Mouse (Mus musculus): ENCODE measurements at regions not wholly inside any gene's neighbourhood (a gene's known extent, or its start where the extent isn't known, plus 50 kb on each side); places are given as distances from the start of the nearest gene placed in this dataset.

- Histone ChIP-seq H3ac (ENCODE audit: control insufficient read depth, insufficient read length, low read depth) (no peak overlapping the region), H3K79me2 (ENCODE audit: control insufficient read depth, insufficient read depth) (no peaks in the 10 kb centered on the region), H3K79me3 (ENCODE audit: low read depth) (no peaks in the 10 kb centered on the region), H3K4me3 (ENCODE audit: insufficient read depth, poor library complexity, severe bottlenecking) (no peak overlapping the region), H3K36me3 (ENCODE audit: control insufficient read depth, insufficient read depth) (no peaks in the 10 kb centered on the region), H3K27me3 (ENCODE audit: control insufficient read depth, insufficient read depth, insufficient read length) (no peaks in the 10 kb centered on the region)
- no peak for TF ChIP-seq USF1 (IDR thresholded peaks at IDR 0.05; ENCODE audit: low read depth)
- no peak for TF ChIP-seq MAX (IDR thresholded peaks at IDR 0.05)
- TF ChIP-seq FOSL1 (IDR thresholded peaks at IDR 0.05; ENCODE audit: insufficient read depth, low read length, poor library complexity, severe bottlenecking) = no peak
- TF ChIP-seq CTCF (IDR thresholded peaks at IDR 0.05; ENCODE audit: control insufficient read depth, insufficient read depth, insufficient read length) = no peak
- no peak for TF ChIP-seq CEBPB (IDR thresholded peaks at IDR 0.05; ENCODE audit: low read depth)
- no peak for TF ChIP-seq MYOD1 (IDR thresholded peaks at IDR 0.05; ENCODE audit: control insufficient read depth, insufficient read length, low read depth)
- no peak for TF ChIP-seq MYOG (IDR thresholded peaks at IDR 0.05; ENCODE audit: control insufficient read depth, extremely low read depth, insufficient read length)
Measured at GRCm38 (mm10) chr13:53586771-53587170, 113.9 kb upstream of the Msx2 start.

- no peaks in the 10 kb centered on the region for H3K79me2 ChIP-seq (ENCODE audit: control insufficient read depth, insufficient read depth)
- no peak overlapping the region for H3K4me3 ChIP-seq (ENCODE audit: insufficient read depth, poor library complexity, severe bottlenecking)
- peak overlapping the region; percentile 23 for H3ac ChIP-seq (ENCODE audit: control insufficient read depth, insufficient read length, low read depth)
- TF ChIP-seq MAX (IDR thresholded peaks at IDR 0.05) (no peak), CTCF (IDR thresholded peaks at IDR 0.05; ENCODE audit: control insufficient read depth, insufficient read depth, insufficient read length) (no peak), MYOG (IDR thresholded peaks at IDR 0.05; ENCODE audit: control insufficient read depth, extremely low read depth, insufficient read length) (no peak), FOSL1 (IDR thresholded peaks at IDR 0.05; ENCODE audit: insufficient read depth, low read length, poor library complexity, severe bottlenecking) (no peak), MYOD1 (IDR thresholded peaks at IDR 0.05; ENCODE audit: control insufficient read depth, insufficient read length, low read depth) (no peak), USF1 (IDR thresholded peaks at IDR 0.05; ENCODE audit: low read depth) (no peak), CEBPB (IDR thresholded peaks at IDR 0.05; ENCODE audit: low read depth) (no peak)
- no peaks in the 10 kb centered on the region for H3K27me3 ChIP-seq (ENCODE audit: control insufficient read depth, insufficient read depth, insufficient read length)
- no peaks in the 10 kb centered on the region for H3K36me3 ChIP-seq (ENCODE audit: control insufficient read depth, insufficient read depth)
- no peaks in the 10 kb centered on the region for H3K79me3 ChIP-seq (ENCODE audit: low read depth)
Measured at GRCm38 (mm10) chr13:53584504-53585130, 111.7 kb upstream of the Msx2 start.

- TF ChIP-seq CTCF (IDR thresholded peaks at IDR 0.05; ENCODE audit: control insufficient read depth, insufficient read depth, insufficient read length) = no peak
- no peaks in the 10 kb centered on the region for H3K79me3 ChIP-seq (ENCODE audit: low read depth)
- no peak overlapping the region for H3K4me3 ChIP-seq (ENCODE audit: insufficient read depth, poor library complexity, severe bottlenecking)
- H3K27me3 ChIP-seq (ENCODE audit: control insufficient read depth, insufficient read depth, insufficient read length) = peaks cover 18% of the 10 kb centered on the region
- H3ac ChIP-seq (ENCODE audit: control insufficient read depth, insufficient read length, low read depth) = no peak overlapping the region
- H3K79me2 ChIP-seq (ENCODE audit: control insufficient read depth, insufficient read depth) = no peaks in the 10 kb centered on the region
- no peaks in the 10 kb centered on the region for H3K36me3 ChIP-seq (ENCODE audit: control insufficient read depth, insufficient read depth)
Measured at GRCm38 (mm10) chr13:53553876-53554577, 81.2 kb upstream of the Msx2 start.

GRCm38 (mm10) chr13:53553192-53553875 lies 80.5 kb upstream of the Msx2 start:
- H3K79me3 ChIP-seq (ENCODE audit: low read depth) = no peaks in the 10 kb centered on the region
- H3K4me3 ChIP-seq (ENCODE audit: insufficient read depth, poor library complexity, severe bottlenecking) = no peak overlapping the region
- TF ChIP-seq MYOG (IDR thresholded peaks at IDR 0.05; ENCODE audit: control insufficient read depth, extremely low read depth, insufficient read length) = no peak
- TF ChIP-seq CEBPB (IDR thresholded peaks at IDR 0.05; ENCODE audit: low read depth) = no peak
- TF ChIP-seq CTCF (IDR thresholded peaks at IDR 0.05; ENCODE audit: control insufficient read depth, insufficient read depth, insufficient read length) = no peak
- no peak for TF ChIP-seq USF1 (IDR thresholded peaks at IDR 0.05; ENCODE audit: low read depth)
- no peak for TF ChIP-seq MYOD1 (IDR thresholded peaks at IDR 0.05; ENCODE audit: control insufficient read depth, insufficient read length, low read depth)
- TF ChIP-seq FOSL1 (IDR thresholded peaks at IDR 0.05; ENCODE audit: insufficient read depth, low read length, poor library complexity, severe bottlenecking) = no peak
- TF ChIP-seq MAX (IDR thresholded peaks at IDR 0.05) = no peak
- no peaks in the 10 kb centered on the region for H3K36me3 ChIP-seq (ENCODE audit: control insufficient read depth, insufficient read depth)
- peaks cover 18% of the 10 kb centered on the region for H3K27me3 ChIP-seq (ENCODE audit: control insufficient read depth, insufficient read depth, insufficient read length)
- H3ac ChIP-seq (ENCODE audit: control insufficient read depth, insufficient read length, low read depth) = no peak overlapping the region
- H3K79me2 ChIP-seq (ENCODE audit: control insufficient read depth, insufficient read depth) = no peaks in the 10 kb centered on the region

GRCm38 (mm10) chr13:53548396-53548795 lies 75.5 kb upstream of the Msx2 start:
- TF ChIP-seq MAX (IDR thresholded peaks at IDR 0.05) = no peak
- no peak for TF ChIP-seq CEBPB (IDR thresholded peaks at IDR 0.05; ENCODE audit: low read depth)
- TF ChIP-seq MYOG (IDR thresholded peaks at IDR 0.05; ENCODE audit: control insufficient read depth, extremely low read depth, insufficient read length) = no peak
- no peak for TF ChIP-seq USF1 (IDR thresholded peaks at IDR 0.05; ENCODE audit: low read depth)
- no peak for TF ChIP-seq MYOD1 (IDR thresholded peaks at IDR 0.05; ENCODE audit: control insufficient read depth, insufficient read length, low read depth)
- TF ChIP-seq CTCF (IDR thresholded peaks at IDR 0.05; ENCODE audit: control insufficient read depth, insufficient read depth, insufficient read length) = no peak
- TF ChIP-seq FOSL1 (IDR thresholded peaks at IDR 0.05; ENCODE audit: insufficient read depth, low read length, poor library complexity, severe bottlenecking) = no peak
- Histone ChIP-seq H3K79me3 (ENCODE audit: low read depth) (no peaks in the 10 kb centered on the region), H3K36me3 (ENCODE audit: control insufficient read depth, insufficient read depth) (no peaks in the 10 kb centered on the region), H3ac (ENCODE audit: control insufficient read depth, insufficient read length, low read depth) (no peak overlapping the region), H3K4me3 (ENCODE audit: insufficient read depth, poor library complexity, severe bottlenecking) (no peak overlapping the region), H3K27me3 (ENCODE audit: control insufficient read depth, insufficient read depth, insufficient read length) (peaks cover 11% of the 10 kb centered on the region), H3K79me2 (ENCODE audit: control insufficient read depth, insufficient read depth) (no peaks in the 10 kb centered on the region)

All from C2C12 (cell line).